Mouse (Mus musculus): Measurements from ENCODE around the gene Fam181b.

- TF ChIP-seq CTCF (IDR thresholded peaks at IDR 0.05; ENCODE audit: extremely low read depth, insufficient read depth, insufficient read length, insufficient replicate concordance) = no peak
- TF ChIP-seq POLR2A (IDR thresholded peaks at IDR 0.05; ENCODE audit: low read depth, low read length) = no peak
These were observed 34.9 kb upstream of the Fam181b start for GRCm38 (mm10) chr7:93044788-93045187.
